Mouse (Mus musculus): ENCODE results near the gene Atp6v1f. TPM values are rescaled to one million over a fixed set of nuclear protein-coding genes. Genes with fewer than 3 reads are reported as not detected.
A peak's percentile ranks its signal among the peaks of the same experiment; 100 is the strongest.

Gene Atp6v1f
- total and polyA plus RNA-seq, 2 experiments = 86.8 to 167 TPM

DNA sequence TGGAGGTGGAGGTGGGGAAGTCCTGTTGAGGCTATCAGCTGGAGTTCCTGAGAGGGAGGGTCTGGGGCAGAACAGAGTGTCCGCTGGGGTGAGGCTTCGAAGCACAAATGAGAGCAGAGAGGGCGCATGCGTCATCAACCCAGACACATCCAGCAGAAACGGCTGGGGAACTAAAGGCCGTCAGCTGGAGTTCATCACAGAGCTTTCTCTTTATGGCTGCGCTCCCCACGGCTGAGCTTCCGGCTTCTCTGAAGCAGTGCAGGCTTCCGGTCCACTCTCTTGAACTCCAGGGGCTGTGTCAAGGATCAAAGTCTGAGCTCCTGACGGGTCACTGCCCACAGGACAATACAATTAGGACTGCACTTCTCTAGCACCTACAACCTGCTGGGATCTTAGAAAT is 45.8 kb downstream of the Atp6v1f start:
- Histone ChIP-seq H3K27ac (replicated peaks; ENCODE audit: insufficient read depth, low read depth, low read length) (peak overlapping the region; percentile 95), H3K79me2 (ENCODE audit: control insufficient read depth, insufficient read depth, low read length) (no peaks in the 10 kb centered on the region), H3K27me3 (ENCODE audit: control insufficient read depth, insufficient read depth, low read length) (no peaks in the 10 kb centered on the region), H3K4me3 (ENCODE audit: insufficient read depth, low read depth, low read length) (peak overlapping the region; percentile 34), H3K4me1 (ENCODE audit: control insufficient read depth, insufficient read depth, low read length) (peaks cover 14% of the 10 kb centered on the region), H3K36me3 (ENCODE audit: control insufficient read depth, insufficient read depth, low read length) (no peaks in the 10 kb centered on the region), H3K9ac (ENCODE audit: low read depth, low read length) (peak overlapping the region; percentile 65)
- DNase-seq (ENCODE audit: extremely low read depth, low read depth, low spot score) = peak; percentile 93
- WGBS = under 1% methylated on average over 11 of the region's 11 CpGs
- TF ChIP-seq POLR2A (IDR thresholded peaks at IDR 0.05; ENCODE audit: extremely low read depth, insufficient read depth, low read length) = 0 out of 2 replicates have a peak, but pooled peaks have one; percentile 34
- TF ChIP-seq CTCF (IDR thresholded peaks at IDR 0.05; ENCODE audit: low read depth, low read length) = no peak

DNA sequence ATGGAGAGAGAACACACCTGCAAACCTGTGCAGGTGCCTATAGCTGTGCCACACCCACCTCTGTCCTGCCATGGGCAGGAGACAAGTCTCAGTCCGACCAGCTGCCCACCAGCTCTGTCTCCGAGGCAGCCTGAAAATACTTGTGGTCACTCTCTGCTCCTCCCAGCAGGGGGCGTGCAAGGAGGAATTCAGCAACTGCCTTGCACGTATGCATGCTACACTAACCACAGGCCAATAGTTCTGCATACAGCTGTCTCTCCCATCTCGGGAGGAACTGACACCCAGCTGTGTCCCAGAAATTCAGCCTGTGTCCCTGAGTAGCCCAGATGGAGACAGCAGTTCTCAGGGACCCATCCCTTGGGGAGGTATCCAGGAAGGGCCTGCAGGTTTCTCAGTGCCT is 49.6 kb downstream of the Atp6v1f start:
- H3K79me2 ChIP-seq (ENCODE audit: control insufficient read depth, insufficient read depth, low read length) = no peaks in the 10 kb centered on the region
- no peak overlapping the region; the same call in 1 of the 2 replicates for H3K9ac ChIP-seq (ENCODE audit: low read depth, low read length)
- no peaks in the 10 kb centered on the region for H3K36me3 ChIP-seq (ENCODE audit: control insufficient read depth, insufficient read depth, low read length)
- TF ChIP-seq POLR2A (IDR thresholded peaks at IDR 0.05; ENCODE audit: extremely low read depth, insufficient read depth, low read length) = no peak
- TF ChIP-seq CTCF (IDR thresholded peaks at IDR 0.05; ENCODE audit: low read depth, low read length) = peak; percentile 92
- peaks cover 14% of the 10 kb centered on the region for H3K4me1 ChIP-seq (ENCODE audit: control insufficient read depth, insufficient read depth, low read length)
- DNase-seq (ENCODE audit: extremely low read depth, low read depth, low spot score) = no peak
- no peaks in the 10 kb centered on the region for H3K27me3 ChIP-seq (ENCODE audit: control insufficient read depth, insufficient read depth, low read length)
- H3K27ac ChIP-seq (replicated peaks; ENCODE audit: insufficient read depth, low read depth, low read length) = no peak overlapping the region
- H3K4me3 ChIP-seq (ENCODE audit: insufficient read depth, low read depth, low read length) = no peak overlapping the region
- 5% methylated on average over 5 of the region's 5 CpGs for WGBS

Other genes with a start within 250 kb of the Atp6v1f start
- 2.5 and 3.3 TPM in 2 replicates for gene Hilpda, start 195.2 kb upstream of the Atp6v1f start, total RNA-seq (2014; rRNA removed)
- gene Hilpda, start 195.2 kb upstream of the Atp6v1f start, polyA plus RNA-seq (2012; rRNA removed) = 4.0 and 5.8 TPM in 2 replicates
- not detected in 2 replicates for gene Fam71f2, start 188.1 kb upstream of the Atp6v1f start, total RNA-seq (2014; rRNA removed)
- 0.24 TPM in 1 of 2 replicates, not detected in the other for gene Fam71f2, start 188.1 kb upstream of the Atp6v1f start, polyA plus RNA-seq (2012; rRNA removed)
- not detected in 2 replicates for gene Fam71f1, start 148.6 kb upstream of the Atp6v1f start, total RNA-seq (2014; rRNA removed)
- gene Fam71f1, start 148.6 kb upstream of the Atp6v1f start, polyA plus RNA-seq (2012; rRNA removed) = not detected in 2 replicates
- 113 and 125 TPM in 2 replicates for gene Calu, start 119.6 kb upstream of the Atp6v1f start, total RNA-seq (2014; rRNA removed)
- 21.9 and 27.1 TPM in 2 replicates for gene Calu, start 119.6 kb upstream of the Atp6v1f start, polyA plus RNA-seq (2012; rRNA removed)
- gene Opn1sw, start 79.2 kb upstream of the Atp6v1f start, total RNA-seq (2014; rRNA removed) = 0.09 and 0.20 TPM in 2 replicates
- 0.15 and 1.1 TPM in 2 replicates for gene Opn1sw, start 79.2 kb upstream of the Atp6v1f start, polyA plus RNA-seq (2012; rRNA removed)
- under 0.01 and 0.09 TPM in 2 replicates for gene Ccdc136, start 71.4 kb upstream of the Atp6v1f start, total RNA-seq (2014; rRNA removed)
- 0.11 and 0.34 TPM in 2 replicates for gene Ccdc136, start 71.4 kb upstream of the Atp6v1f start, polyA plus RNA-seq (2012; rRNA removed)
- gene Flnc, start 34.5 kb upstream of the Atp6v1f start, total RNA-seq (2014; rRNA removed) = 0.07 and 0.28 TPM in 2 replicates
- gene Flnc, start 34.5 kb upstream of the Atp6v1f start, polyA plus RNA-seq (2012; rRNA removed) = 0.04 and 0.09 TPM in 2 replicates
- not detected in 2 replicates for gene Atp6v1fnb, start 3.7 kb downstream of the Atp6v1f start, total RNA-seq (2014; rRNA removed)
- gene Atp6v1fnb, start 3.7 kb downstream of the Atp6v1f start, polyA plus RNA-seq (2012; rRNA removed) = not detected in 2 replicates
- 1.7 and 1.8 TPM in 2 replicates for gene Kcp, start 40.2 kb downstream of the Atp6v1f start, total RNA-seq (2014; rRNA removed)
- 5.6 and 10.2 TPM in 2 replicates for gene Kcp, start 40.2 kb downstream of the Atp6v1f start, polyA plus RNA-seq (2012; rRNA removed)
- 10.0 and 12.4 TPM in 2 replicates for gene Irf5, start 58.9 kb downstream of the Atp6v1f start, total RNA-seq (2014; rRNA removed)
- gene Irf5, start 58.9 kb downstream of the Atp6v1f start, polyA plus RNA-seq (2012; rRNA removed) = 30.6 and 48.3 TPM in 2 replicates
- gene Tnpo3, start 142.2 kb downstream of the Atp6v1f start, total RNA-seq (2014; rRNA removed) = 26.8 and 31.5 TPM in 2 replicates
- 33.3 and 34.7 TPM in 2 replicates for gene Tnpo3, start 142.2 kb downstream of the Atp6v1f start, polyA plus RNA-seq (2012; rRNA removed)
- 4.2 and 9.3 TPM in 2 replicates for gene Tspan33, start 226.5 kb downstream of the Atp6v1f start, total RNA-seq (2014; rRNA removed)
- 7.0 and 8.5 TPM in 2 replicates for gene Tspan33, start 226.5 kb downstream of the Atp6v1f start, polyA plus RNA-seq (2012; rRNA removed)

All from liver, adult 2 months (tissue).